Mouse (Mus musculus) layer of hippocampus, adult 9-10 months (tissue): ENCODE data around the gene Nos1.
A peak's percentile ranks its signal among the peaks of the same experiment; 100 is the strongest.
"Not testable (repeated sequence)": the region's sequence is repeated elsewhere in the genome, so short reads cannot be mapped to it uniquely, and the experiment has no call there.

ENCODE experiments used
- DNase-seq: peaks from one replicate; pipeline ENCODE4 v3.0.0; 2022; ENCODE audit warnings: low spot score

Nos1 gene

DNA sequence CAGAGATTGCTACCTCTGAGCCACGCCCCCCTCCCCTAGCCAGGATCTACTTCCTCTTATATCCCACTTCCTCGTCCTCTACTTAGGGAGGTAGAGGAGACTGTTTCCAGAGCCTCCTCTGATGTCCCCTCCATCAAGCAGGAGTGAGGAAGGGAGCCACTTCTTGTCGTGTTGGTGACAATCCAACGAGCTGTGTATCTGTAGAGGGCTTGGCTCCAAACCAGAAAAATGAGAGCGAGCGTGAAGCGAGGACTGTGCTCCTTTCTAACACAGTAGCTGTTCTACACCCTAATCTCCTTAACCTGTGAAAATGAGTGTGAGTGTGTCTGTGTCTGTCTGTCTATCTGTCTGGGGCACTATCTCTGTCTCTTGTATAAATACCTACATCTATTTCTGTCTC, 58.7 kb downstream of the Nos1 start:
- DNase-seq = no peak

DNA sequence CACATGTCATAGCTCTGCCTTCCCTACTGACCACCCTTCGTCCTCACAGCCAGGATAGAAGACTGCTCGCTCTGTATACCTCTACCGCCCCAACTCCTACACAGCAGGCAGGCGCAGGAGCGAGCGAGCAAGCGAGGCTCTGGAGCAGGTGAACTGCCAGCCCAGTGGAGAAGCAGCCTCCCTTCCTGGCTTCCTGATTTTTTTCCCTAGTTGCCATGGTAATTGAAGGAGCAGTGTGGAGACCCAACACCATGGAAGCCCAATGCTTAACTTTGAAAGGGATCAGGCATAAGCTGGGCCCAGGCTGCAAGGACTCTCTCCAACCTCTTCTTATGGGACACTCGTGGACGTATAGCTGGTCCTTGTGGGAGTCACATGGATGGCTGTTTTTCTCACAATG, 59.4 kb downstream of the Nos1 start:
- no peak for DNase-seq

DNA sequence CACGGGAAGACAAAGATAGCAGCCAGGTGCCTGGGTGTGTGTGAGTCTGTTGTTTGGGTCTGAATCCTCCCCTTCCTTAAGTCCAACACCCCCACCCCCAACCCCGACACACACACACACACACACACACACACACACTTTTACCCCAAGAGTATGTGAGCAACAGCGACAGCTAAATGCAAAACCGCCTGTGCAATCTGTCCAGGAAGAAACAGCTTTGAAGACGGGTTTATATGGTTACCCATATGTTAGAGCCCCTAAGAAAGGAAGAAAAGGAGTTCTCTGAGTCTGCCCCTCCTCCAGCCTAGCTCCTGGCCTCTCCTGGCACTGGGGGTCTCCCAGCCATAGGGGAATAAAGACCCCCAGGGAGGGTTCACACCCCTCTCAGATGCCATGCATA, 60.2 kb downstream of the Nos1 start:
- no peak for DNase-seq

DNA sequence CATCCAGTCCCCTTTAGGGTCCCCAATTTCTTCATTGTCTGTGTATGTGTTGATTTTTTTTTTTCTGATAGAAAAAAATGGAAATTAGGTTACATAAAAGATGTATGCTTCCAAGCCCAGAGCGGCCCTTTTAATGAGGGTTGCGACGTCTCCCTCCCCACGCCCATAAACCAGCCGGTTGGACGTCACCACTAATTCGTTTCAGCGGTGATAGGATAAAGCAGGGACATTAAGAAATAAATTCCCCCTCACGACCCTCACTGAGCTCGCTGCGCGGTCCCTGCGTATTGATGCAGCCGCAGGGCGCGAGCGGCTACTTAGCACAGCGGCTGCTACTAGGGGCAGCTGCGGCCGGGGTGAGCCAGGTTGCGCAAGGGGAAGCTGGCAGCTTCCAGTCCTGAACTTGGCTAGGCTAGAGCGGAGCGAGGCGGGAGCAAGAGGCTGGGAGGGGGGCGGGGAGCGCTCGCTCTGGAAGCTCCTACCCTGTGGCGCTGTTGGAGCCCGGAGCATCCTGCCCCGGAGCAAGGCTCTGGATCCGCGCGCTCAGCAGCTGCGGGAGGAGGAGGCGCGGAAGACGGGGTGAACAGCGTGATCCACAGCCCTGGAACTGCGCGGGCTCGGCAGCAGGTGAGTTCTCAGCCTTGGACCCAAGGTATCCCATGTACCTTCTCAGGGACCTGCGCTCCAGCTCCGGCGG, 61.0 kb downstream of the Nos1 start:
- no peak for DNase-seq

DNA sequence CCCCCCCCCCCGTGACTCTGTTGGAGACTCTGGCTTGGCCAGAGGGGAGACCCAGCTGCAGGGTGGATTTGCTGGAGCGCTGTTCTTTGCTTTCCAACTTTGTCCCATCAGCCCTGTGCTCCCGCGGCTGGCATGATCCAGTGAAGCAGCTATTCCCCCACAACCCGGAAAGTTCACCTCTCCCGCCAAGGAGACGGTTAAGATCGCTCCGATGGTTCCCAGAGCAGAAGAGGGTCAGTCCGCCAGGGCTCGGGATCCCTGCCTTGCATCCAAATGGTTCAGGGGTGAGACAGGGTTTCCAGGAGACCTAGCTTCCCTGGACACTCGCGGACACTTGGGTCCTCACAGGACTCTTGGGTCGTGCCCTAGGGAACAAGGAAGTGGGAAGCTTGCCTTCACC, 61.9 kb downstream of the Nos1 start:
- no peak for DNase-seq

DNA sequence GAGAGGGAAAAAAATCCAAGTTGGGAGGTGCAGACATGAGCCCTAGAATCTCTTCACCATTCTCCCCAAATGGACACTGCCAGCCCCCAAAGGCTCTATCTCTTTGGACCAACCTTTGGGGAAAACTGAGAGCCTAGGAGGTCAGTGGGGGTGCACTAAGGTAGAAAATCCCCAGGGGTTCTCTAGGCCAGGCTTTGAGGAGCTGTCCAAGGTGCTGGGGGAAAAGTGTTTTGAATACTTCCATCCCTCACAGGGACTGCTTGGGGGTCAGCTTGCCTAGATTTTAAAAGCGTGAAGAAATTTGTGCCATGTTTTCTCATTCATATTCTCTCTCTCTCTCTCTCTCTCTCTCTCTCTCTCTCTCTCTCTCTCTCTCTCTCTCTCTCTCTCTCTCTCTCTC, 63.8 kb downstream of the Nos1 start:
- no peak for DNase-seq

DNA sequence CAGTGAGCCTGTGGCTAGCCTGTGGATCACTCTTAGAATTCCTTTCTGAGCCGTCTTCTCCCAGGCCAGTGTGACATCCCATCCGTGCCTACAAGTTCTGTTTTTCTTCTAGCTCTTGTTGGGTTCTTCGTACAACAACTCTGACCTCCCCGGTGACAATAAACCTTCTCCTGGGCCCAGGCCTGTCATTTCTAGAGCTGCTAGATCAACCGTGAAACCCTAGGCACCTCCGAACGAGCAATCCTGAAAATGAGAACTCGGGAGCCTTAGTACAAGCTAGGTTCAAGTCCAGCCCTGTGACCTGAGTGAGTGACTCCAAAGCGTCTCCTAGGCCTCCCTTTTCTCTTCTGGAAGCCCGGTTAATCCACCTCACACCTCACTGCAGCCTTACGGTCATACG, 69.6 kb downstream of the Nos1 start:
- DNase-seq = no peak

DNA sequence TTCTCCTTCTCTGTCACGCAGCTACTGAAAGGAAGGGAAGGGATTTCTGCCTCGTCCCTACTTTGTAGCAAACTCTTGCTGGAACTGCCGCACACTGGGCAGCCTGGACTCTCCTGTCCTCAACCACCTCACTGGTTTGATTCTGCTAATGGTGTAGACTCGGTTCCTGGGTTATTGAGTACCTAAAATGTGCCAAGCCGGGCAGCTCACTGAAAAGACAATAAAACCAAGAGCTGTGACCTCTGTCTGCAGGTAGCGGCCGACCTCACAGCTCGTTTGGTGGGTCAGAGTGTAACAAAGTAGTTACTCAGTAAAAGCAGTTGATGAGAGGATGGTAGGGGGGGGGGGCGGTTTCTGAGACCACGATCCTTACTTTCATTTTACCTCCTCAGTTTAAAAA, 72.9 kb downstream of the Nos1 start:
- no peak for DNase-seq

DNA sequence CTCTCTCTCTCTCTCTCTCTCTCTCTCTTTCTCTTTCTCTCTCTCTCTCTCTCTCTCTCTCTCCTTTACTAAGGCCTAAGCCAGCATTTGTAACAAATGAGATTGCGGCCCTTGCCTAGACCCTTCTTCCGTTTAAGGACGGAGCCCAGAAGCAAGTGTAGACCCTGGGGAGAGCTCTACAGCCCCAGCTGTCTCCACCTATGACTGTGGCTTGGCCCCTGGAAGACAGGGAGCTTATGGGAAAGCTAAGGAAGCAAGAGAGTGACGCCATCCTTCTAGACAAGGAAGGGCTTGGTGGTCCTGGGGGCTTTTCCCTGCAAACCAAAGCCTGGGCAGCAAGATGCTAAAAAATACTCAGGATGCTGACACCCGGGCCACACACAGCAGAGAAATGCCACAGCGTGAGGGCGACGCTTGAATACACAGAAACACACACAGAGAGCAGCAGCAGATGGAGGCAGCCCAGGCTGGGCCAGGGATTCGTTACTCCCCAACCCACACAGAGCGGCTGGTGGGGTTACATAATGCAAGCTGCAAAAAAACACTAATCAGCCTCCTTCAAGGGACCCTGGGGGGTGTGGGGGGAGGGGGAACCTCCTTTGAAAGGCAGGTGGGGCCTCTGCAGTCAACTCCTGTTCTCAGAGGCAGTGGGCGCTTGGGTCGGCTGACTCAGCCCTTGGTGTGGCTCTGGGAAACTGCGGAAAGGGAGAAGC, 83.9 kb downstream of the Nos1 start:
- peak; percentile 53 for DNase-seq

DNA sequence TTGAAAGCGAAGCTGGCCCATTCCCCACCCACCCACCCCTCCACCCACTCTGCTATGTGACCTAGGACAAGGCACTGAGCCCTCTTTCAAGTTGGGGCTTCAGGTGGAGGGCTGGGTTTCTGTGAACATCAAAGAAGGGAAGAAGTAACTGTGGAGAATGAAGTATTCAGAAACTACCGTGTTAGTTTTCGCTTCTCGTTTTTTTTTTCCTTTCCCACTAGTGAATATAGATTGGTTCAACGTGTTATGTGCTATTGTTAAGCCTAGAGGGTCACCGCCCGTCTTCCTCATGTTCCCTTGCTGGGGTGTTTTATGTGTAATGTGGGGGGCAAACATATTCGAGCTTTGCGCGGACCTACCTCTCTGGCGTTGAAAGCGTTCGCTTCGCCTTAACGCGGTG, 85.0 kb downstream of the Nos1 start:
- no peak for DNase-seq

DNA sequence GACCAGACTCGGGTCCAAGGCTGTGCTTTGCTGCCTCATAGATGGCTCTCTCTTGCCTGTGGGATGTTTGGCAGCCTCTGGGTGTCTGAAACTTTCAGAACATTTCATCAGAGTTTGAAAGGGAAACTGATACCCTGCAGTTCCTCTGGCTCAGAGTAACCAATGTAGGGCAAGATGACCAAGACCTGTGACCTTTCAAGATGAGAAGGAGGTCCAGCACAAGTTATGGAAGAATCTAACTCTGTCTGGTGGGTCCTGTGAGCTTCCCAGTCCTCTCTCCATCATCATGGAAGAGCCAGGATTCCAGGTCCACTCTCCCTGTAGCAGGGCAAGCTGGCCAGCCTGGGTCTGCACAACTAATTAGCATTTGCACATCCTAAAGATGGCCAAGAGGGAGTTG, 90.8 kb downstream of the Nos1 start:
- no peak for DNase-seq

DNA sequence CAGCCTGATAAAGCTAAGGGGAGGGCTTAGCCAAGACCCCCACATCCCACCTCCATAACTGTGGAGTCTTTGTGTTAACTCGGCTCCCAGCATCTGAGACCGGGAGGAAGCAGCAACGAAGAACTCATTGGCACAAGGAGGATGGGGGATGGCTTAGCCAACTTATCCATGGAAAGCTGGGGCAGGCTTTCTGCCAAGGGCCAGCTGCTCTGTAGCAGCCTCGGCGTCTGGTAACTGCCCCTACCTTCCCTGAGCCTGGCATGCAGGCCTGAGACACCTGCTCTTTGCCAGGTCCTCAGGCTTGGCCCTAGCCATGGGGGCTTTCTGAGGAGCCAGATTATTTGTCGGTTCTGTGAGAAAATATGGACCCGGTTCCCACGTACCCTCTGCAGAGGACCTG, 93.0 kb downstream of the Nos1 start:
- no peak for DNase-seq

DNA sequence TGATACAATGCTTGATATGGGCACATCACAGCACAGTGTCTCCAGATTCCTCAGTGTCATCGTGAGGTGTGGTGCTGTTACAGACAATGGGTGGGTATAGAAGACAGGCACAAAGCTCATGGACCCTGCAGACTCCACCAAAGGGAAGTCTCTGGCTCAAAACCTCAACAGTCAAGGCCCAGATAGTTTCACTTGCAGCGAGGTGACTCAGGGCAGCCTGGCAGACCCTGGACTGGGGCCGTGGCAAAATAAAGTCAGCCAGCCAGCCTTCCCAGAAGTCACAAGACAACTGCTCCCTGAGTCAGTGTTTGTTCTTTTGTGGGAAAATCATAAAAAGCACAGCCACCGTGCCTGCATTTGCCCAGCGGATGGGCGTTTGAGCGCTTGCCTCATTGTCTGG, 93.4 kb downstream of the Nos1 start:
- no peak for DNase-seq

DNA sequence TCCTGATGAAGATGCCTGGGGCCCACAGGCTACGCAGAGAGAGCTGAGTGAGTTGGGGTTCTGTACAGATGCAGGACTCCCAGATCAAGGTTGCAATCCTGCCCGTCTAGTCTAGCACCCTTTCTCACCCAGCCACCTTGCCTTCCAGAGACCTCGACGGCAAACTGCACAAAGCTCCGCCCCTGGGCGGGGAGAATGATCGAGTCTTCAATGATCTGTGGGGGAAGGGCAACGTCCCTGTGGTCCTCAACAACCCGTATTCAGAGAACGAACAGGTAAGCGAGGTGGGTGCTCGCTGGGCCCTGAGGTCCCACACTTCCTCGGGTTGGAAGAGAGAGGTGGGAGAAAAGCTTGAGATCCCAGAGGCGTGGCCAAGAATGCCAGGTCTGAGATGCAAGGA, 98.3 kb downstream of the Nos1 start:
- DNase-seq = no peak

DNA sequence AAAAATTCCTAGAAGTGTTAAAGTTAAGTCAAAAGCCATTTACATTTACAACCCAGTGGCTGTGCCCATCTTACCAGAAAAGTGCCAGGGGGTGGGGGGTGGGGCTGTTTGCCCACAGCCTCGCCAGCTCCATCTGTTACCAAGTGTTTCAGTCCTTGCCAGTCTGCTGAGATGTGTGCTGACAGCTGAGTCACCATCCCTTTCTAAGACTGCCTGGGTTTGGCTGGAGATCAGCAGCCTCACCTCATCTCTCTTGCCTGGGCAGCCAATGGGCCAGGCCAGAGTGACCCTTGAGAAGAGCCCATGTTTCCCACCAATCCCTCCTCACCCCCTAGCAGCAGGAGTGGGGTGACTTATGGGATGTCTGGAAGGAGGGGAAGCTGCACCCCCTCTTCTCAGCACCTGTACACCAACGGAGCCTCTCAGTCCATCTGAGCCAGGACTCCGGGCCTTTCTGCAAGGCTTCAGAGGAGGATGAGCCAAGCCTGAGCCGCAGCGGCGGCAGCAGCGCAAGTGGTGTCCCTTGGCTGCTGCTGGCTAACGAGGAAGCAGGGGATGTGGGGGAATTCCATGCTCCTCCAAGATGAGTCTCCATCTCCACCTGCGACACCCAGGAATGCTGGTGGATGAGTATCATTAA, 100.2 kb downstream of the Nos1 start:
- no peak for DNase-seq

DNA sequence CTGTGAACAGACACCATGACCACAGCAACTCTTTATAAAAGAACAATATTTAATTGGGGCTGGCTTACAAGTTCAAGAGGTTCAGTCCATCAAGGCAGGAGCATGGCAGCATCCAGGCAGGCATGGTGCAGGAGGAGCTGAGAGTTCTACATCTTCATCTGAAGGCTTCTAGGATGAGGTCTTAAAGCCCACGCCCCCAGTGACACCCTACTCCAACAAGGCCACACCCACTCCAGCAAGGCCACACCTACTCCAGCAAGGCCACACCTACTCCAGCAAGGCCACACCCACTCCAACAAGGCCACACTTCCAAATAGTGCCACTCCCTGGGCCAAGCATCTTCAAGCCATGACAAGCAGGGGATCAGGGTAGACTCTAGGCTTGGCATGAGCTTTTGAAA, 101.6 kb downstream of the Nos1 start:
- not testable (repeated sequence) for DNase-seq

DNA sequence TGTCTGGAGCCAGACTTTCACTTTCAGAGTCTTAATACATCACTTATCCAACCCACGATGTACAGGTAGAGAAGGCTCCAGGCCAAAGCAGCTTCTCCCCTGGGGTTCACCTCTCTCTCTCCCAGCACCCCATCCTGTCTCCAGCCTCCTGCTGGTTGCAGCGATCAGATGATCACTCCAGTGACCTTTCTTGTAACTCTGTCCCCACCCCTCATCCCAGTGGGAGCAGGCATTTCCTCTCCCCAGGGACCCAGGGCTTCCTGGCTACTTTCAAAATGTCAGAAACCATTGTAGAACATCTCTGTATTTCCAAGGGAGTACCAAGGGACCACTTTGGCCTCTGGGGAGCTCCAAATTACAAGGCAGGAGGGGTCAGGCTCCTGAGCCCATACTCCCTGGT, 104.2 kb downstream of the Nos1 start:
- no peak for DNase-seq

DNA sequence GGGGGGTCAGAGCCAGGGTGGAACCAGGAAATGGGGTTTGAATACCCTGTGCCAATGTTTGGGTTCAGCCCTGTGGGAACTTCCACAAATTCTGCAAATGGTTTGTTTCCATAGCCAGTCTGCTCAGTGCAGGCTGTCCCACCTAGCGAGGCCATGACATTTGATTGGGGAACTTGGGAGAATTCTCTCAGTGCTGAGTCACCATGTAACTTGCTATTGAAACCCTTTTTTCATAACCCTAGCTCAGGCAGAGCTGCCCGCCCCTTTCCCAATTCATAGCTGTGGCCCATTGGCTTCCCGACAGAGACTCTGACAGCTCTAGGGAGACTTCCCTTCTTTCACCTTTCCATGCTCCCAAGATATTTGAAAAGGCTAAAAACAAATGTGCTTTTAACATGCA, 107.3 kb downstream of the Nos1 start:
- no peak for DNase-seq

DNA sequence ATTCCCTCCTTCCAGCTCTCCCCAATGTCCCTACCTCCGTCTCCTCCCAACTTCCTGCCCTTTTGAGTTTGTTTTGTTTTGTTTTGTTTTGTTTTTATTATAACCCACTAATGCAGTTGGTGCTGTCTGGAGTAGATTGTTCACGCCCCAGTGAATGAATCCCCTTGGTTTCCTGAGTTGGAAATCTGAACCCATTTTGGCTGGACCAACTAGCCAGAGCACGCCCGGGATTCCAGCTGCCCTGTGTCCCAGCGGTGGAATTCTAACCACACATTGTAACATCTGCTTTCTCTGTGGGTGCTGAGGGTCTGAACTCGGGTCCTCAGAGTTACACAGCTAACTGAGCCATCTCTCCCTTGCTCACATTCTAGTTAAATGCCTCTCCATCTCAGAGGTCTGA, 108.1 kb downstream of the Nos1 start:
- DNase-seq = no peak

DNA sequence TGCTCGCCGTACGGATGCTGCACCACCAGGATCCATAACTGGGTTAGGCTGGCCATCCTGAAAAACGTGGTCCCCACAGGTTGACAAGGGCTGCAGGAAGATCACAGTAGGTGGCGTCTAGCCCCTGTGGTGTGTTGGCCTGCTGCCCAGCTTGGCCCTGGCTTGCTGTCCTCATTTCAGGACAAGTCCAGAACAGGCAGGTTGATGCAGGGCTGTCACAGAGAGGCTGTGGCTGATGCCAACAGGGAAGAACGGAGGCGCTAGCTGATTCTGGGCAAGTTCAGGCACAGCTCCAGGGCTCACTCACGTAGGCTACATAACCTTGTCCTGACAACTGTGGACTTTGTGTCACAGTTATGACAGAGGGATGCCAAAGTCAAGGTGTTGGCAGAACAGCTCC, 108.7 kb downstream of the Nos1 start:
- DNase-seq = no peak

DNA sequence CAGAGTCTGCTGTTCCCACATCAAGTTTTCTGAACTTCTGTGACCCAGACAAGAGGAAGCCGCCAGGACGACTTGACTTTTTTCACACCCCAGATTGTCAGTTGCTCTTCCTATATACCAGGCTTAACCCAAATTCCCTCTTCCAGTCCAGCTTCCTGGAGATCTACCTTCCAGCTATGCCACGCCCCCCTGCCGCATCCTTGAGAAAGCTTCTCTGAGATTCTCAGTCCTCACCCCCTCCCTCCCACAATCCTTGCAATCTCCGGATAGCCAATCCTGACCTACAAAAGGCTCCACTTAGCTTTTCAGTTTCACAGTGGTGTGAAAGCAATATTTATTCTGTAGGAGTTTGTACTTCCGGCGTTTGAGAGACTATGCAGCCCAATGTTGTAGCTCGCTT, 110.0 kb downstream of the Nos1 start:
- DNase-seq = no peak

DNA sequence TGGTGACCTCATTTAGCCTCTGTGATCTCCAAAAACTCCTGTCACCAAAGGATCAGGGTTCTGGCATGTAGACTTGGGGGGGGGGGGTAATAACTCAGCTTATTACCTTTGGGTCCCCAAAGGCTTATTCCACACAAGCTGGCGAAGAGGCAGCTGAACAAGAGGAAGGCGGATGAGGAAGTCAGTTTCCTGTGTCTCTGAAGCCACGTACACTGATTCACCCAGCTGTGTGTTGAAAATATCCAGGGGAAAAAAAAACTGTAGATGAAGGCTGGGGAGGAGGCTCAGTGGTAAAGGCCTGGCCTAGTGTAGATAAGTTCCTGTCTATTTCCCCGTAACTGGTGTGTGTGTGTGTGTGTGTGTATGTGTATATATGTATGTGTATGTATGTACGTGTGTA, 110.7 kb downstream of the Nos1 start:
- no peak for DNase-seq

DNA sequence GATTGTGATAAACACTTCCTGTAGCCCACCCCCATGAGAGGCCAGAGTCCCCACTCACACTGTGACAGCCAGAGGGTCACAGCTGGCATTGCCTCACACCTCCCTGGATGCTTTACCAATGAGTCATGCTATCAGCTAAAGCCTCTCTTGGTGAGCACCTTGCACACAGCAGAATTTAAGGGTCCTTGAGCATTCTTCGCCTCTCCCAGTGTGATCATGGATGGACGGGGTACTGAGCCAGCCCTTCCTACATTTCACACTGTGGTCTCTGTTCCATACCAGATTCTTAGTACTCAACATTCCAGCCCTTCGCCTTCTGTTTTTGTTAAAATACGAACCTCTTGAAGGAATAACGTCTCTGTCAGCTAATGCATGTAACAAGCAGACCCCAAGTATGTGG, 113.2 kb downstream of the Nos1 start:
- DNase-seq = no peak
